Comparison of ENCODE assay signal across 7 mouse cellular contexts in the genomic region with DNA sequence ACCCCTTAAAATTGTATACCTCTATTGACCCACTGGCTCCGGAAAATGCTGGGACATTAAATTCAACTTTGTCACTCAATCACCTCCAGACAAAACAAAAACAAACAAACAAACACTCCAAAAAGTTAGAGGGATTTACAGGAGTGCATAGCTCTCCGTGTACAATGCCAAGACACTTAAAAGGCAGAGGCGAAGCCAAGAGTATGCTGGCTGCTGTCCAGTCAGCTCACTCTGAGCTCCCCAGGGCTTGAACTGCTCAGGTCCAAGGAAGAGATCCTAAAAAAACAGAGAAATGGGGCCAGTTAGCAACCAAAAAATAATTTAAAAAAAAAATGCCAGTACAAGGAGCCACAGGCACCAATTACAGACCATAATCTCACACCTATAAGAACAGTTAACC. TPM values are rescaled to one million over a fixed set of nuclear protein-coding genes. Genes with fewer than 3 reads are reported as not detected.
A peak's percentile ranks its signal among the peaks of the same experiment; 100 is the strongest.
DNase-seq lines count a peak whose midpoint lies in the region; ATAC-seq and TF ChIP-seq lines count a peak whose summit lies in the region.

No protein-coding gene starts in this region.

- DNase-seq in midbrain, postnatal 0 days (ENCODE audit: low spot score) = peak; percentile 55
- DNase-seq in gastrocnemius, postnatal 25 days = peak; percentile 45
- peak; percentile 48 for DNase-seq in ovary, postnatal 36 days (ENCODE audit: low spot score)
- no peak for DNase-seq in layer of hippocampus, adult 9-11 months
- DNase-seq in thymus, postnatal 36 days = no peak

- no peak for TF ChIP-seq CTCF in midbrain, postnatal 0 days (IDR thresholded peaks at IDR 0.05)

- no peaks in the 10 kb centered on the region for H3K9me3 ChIP-seq in midbrain, postnatal 0 days (ENCODE audit: low read length)
- H3K9me3 ChIP-seq in midbrain, embryonic 15.5 days = no peaks in the 10 kb centered on the region
- H3K9me3 ChIP-seq in kidney, embryonic 16.5 days (ENCODE audit: low read length) = no peaks in the 10 kb centered on the region

- H3K27me3 ChIP-seq in midbrain, postnatal 0 days (ENCODE audit: insufficient read depth, low read length) = peaks cover 5% of the 10 kb centered on the region
- peaks cover 21% of the 10 kb centered on the region for H3K27me3 ChIP-seq in midbrain, embryonic 15.5 days (replicated peaks)
- H3K27me3 ChIP-seq in kidney, embryonic 16.5 days (ENCODE audit: insufficient read depth, low read length) = no peaks in the 10 kb centered on the region; the same call in 1 of the 2 replicates

- WGBS in midbrain, postnatal 0 days = 43% methylated on average over 3 of the region's 3 CpGs
- WGBS in midbrain, embryonic 15.5 days = 41% methylated on average over 3 of the region's 3 CpGs
- 39% methylated on average over 3 of the region's 3 CpGs for WGBS in kidney, embryonic 16.5 days

- no peak overlapping the region for H3K4me3 ChIP-seq in midbrain, postnatal 0 days (ENCODE audit: low read depth, low read length)
- no peak overlapping the region for H3K4me3 ChIP-seq in midbrain, embryonic 15.5 days
- H3K4me3 ChIP-seq in kidney, embryonic 16.5 days (ENCODE audit: low read length) = no peak overlapping the region

- H3K27ac ChIP-seq in midbrain, postnatal 0 days (ENCODE audit: low read depth, low read length) = no peak overlapping the region
- no peak overlapping the region for H3K27ac ChIP-seq in midbrain, embryonic 15.5 days
- H3K27ac ChIP-seq in kidney, embryonic 16.5 days (ENCODE audit: low read length) = no peak overlapping the region

- H3K36me3 ChIP-seq in midbrain, postnatal 0 days (ENCODE audit: insufficient read depth, low read length) = no peaks in the 10 kb centered on the region
- H3K36me3 ChIP-seq in midbrain, embryonic 15.5 days (replicated peaks) = no peaks in the 10 kb centered on the region
- no peaks in the 10 kb centered on the region for H3K36me3 ChIP-seq in kidney, embryonic 16.5 days (ENCODE audit: insufficient read depth, low read length)

- no peak overlapping the region for H3K4me2 ChIP-seq in midbrain, postnatal 0 days (ENCODE audit: low read depth, low read length, poor library complexity, severe bottlenecking)
- no peak overlapping the region for H3K4me2 ChIP-seq in midbrain, embryonic 15.5 days
- H3K4me2 ChIP-seq in kidney, embryonic 16.5 days (replicated peaks; ENCODE audit: low read depth, low read length) = peak overlapping the region; percentile 73; the same call in 1 of the 2 replicates

- no peaks in the 10 kb centered on the region for H3K4me1 ChIP-seq in midbrain, postnatal 0 days (ENCODE audit: insufficient read depth, low read length)
- peaks cover 3% of the 10 kb centered on the region for H3K4me1 ChIP-seq in midbrain, embryonic 15.5 days
- no peaks in the 10 kb centered on the region; the same call in 1 of the 2 replicates for H3K4me1 ChIP-seq in kidney, embryonic 16.5 days (ENCODE audit: insufficient read depth, low read length)

- ATAC-seq in midbrain, postnatal 0 days (ENCODE audit: low FRiP score) = no peak
- no peak for ATAC-seq in midbrain, embryonic 15.5 days (replicated peaks)
- ATAC-seq in kidney, embryonic 16.5 days (ENCODE audit: low FRiP score, low TSS enrichment) = no peak

- no peak overlapping the region for H3K9ac ChIP-seq in midbrain, postnatal 0 days (replicated peaks; ENCODE audit: low read length, poor library complexity, severe bottlenecking)
- H3K9ac ChIP-seq in midbrain, embryonic 15.5 days = no peak overlapping the region
- no peak overlapping the region for H3K9ac ChIP-seq in kidney, embryonic 16.5 days (replicated peaks; ENCODE audit: low read length)

RNA-seq across cellular contexts. Expression of gene Foxo1, which starts 9.6 kb away (rescaled TPM):
- 5.8 and 8.3 TPM in 2 replicates for total RNA-seq in midbrain, postnatal 0 days (2014; rRNA removed)
- polyA plus RNA-seq in midbrain, postnatal 0 days (2015; fragmentation: Nextera tagmentation; extraction: Ambion mirVana) = 3.4 and 3.6 TPM in 2 replicates
- 3.7 and 3.9 TPM in 2 replicates for polyA plus RNA-seq in midbrain, embryonic 15.5 days (2015; fragmentation: Nextera tagmentation; extraction: Ambion mirVana)
- 10 to 100 TPM; 15.5 to 19.3 TPM for total RNA-seq in gastrocnemius, postnatal 25 days (2021)
- 5.9 and 6.5 TPM in 2 replicates for polyA plus RNA-seq in kidney, embryonic 16.5 days (2015; fragmentation: Nextera tagmentation; extraction: Ambion mirVana)

Comparison
In these comparisons a context has a peak if more than half of its experiments do, and no peak if none do; other contexts are left out.
1. DNase-seq: peak in midbrain, postnatal 0 days (single experiment), gastrocnemius, postnatal 25 days (single experiment) and ovary, postnatal 36 days (single experiment); none in layer of hippocampus, adult 9-11 months (single experiment) and thymus, postnatal 36 days (0 of 2).